ENCODE assay signal across 8 mouse cellular contexts in genomic region chr1:156521796-156522517, GRCm38 (mm10). TPM values are rescaled to one million over a fixed set of nuclear protein-coding genes. Genes with fewer than 3 reads are reported as not detected.
DNase-seq lines count a peak whose midpoint lies in the region; ATAC-seq lines count a peak whose summit lies in the region.
"Had no signal": no experiment of that assay in that cellular context is flagged by ENCODE, and none has a peak within 500 bp of the region (broad histone marks: within the 10 kb centered on the region; RNA-seq: fewer than 3 reads in every experiment).

No protein-coding gene starts in this region.

- peak overlapping the region; percentile 40 for H3K4me2 ChIP-seq in intestine, embryonic 16.5 days (ENCODE audit: low read depth, low read length)

- peak overlapping the region; percentile 46; the same call in 1 of the 2 replicates for H3K9ac ChIP-seq in intestine, embryonic 16.5 days (ENCODE audit: low read depth, low read length)
- H3K9ac ChIP-seq: liver, embryonic 14.5 days had no signal

- H3K27me3 ChIP-seq in intestine, embryonic 16.5 days (replicated peaks; ENCODE audit: control insufficient read depth, insufficient read depth, low read length): no peaks in the 10 kb centered on the region

- no peaks in the 10 kb centered on the region for H3K36me3 ChIP-seq in intestine, embryonic 16.5 days (ENCODE audit: control insufficient read depth, insufficient read depth, low read length)

- H3K9me3 ChIP-seq in intestine, embryonic 16.5 days (ENCODE audit: control insufficient read depth, low read length): no peaks in the 10 kb centered on the region

- no peaks in the 10 kb centered on the region for H3K4me1 ChIP-seq in intestine, embryonic 16.5 days (ENCODE audit: control insufficient read depth, insufficient read depth, low read length)

- DNase-seq in adrenal gland, adult (ENCODE audit: inconsistent age in 2 of 2, low spot score in 1 of 2): peak; percentile 58 to 83
- peak; percentile 67 for DNase-seq in lung, postnatal 14 days
- peak; percentile 68 to 76 for DNase-seq in thymus, postnatal 36 days
- DNase-seq in heart, postnatal 36 days: no peak
- DNase-seq in urinary bladder, postnatal 14 days (ENCODE audit: low spot score): no peak

- ATAC-seq in CD4-positive, CD25-positive, alpha-beta regulatory T cell, adult 4 months: peak; percentile 87
- ATAC-seq in intestine, embryonic 16.5 days: peak; percentile 85

- 54% methylated on average over 15 of the region's 15 CpGs for WGBS in intestine, embryonic 16.5 days

- intact Hi-C loops in heart, postnatal 36 days (cut with DNase I): no loop called here

- peak overlapping the region; percentile 78 for H3K27ac ChIP-seq in intestine, embryonic 16.5 days (ENCODE audit: low read length)
- H3K27ac ChIP-seq: liver, embryonic 14.5 days had no signal

- 0 out of 2 replicates have a peak overlapping the region, but pooled peaks have one; percentile 5 for H3K4me3 ChIP-seq in intestine, embryonic 16.5 days (ENCODE audit: low read length)

RNA-seq across cellular contexts. Expression of gene Gm10031, which starts 1.9 kb away (rescaled TPM):
- polyA plus RNA-seq in CD4-positive, CD25-positive, alpha-beta regulatory T cell, adult 4 months (2017; shearing (Covaris generic)): 1 to 10 TPM in 1 of 2 experiments, under 1 TPM in 1; 0.66 to 4.8 TPM
- polyA plus RNA-seq in intestine, embryonic 16.5 days (2015; fragmentation: Nextera tagmentation; extraction: Ambion mirVana): 0.26 and 0.48 TPM in 2 replicates
- total RNA-seq in heart, postnatal 36 days (2021): 10 to 100 TPM; 48.9 to 51.9 TPM

RNA-seq across cellular contexts. Expression of gene Abl2, which starts 36.6 kb away (rescaled TPM):
- polyA plus RNA-seq in CD4-positive, CD25-positive, alpha-beta regulatory T cell, adult 4 months (2017; shearing (Covaris generic)): 1 to 10 TPM; 4.6 to 4.9 TPM
- polyA plus RNA-seq in intestine, embryonic 16.5 days (2015; fragmentation: Nextera tagmentation; extraction: Ambion mirVana): 2.2 and 2.7 TPM in 2 replicates
- 10 to 100 TPM; 21.0 to 21.5 TPM for total RNA-seq in heart, postnatal 36 days (2021)

RNA-seq across cellular contexts. Expression of gene Soat1, which starts 47.8 kb away (rescaled TPM):
- 10 to 100 TPM; 56.3 TPM for polyA plus RNA-seq in CD4-positive, CD25-positive, alpha-beta regulatory T cell, adult 4 months (2017; shearing (Covaris generic))
- polyA plus RNA-seq in intestine, embryonic 16.5 days (2015; fragmentation: Nextera tagmentation; extraction: Ambion mirVana): 84.4 and 93.9 TPM in 2 replicates
- total RNA-seq in heart, postnatal 36 days (2021): 1 to 10 TPM; 7.9 to 8.9 TPM

Comparison
In these comparisons a context has a peak if more than half of its experiments do, and no peak if none do; other contexts are left out.
1. DNase-seq: peak in adrenal gland, adult (2 of 2), lung, postnatal 14 days (single experiment) and thymus, postnatal 36 days (2 of 2); none in heart, postnatal 36 days (0 of 2) and urinary bladder, postnatal 14 days (single experiment).